Mouse (Mus musculus) bone marrow macrophage, adult 2 months (primary cell): ENCODE data around the gene Timd2. TPM values are rescaled to one million over a fixed set of nuclear protein-coding genes. Genes with fewer than 3 reads are reported as not detected.
"Not testable (repeated sequence)": the region's sequence is repeated elsewhere in the genome, so short reads cannot be mapped to it uniquely, and the experiment has no call there.

Experiments used
- H3K27ac ChIP-seq: 2 replicates; pipeline ENCODE4 v1.5.1; 2012; ENCODE audit warnings: low read depth, low read length; ENCODE audit not compliant: insufficient read depth
- H3K4me1 ChIP-seq: 2 replicates; pipeline ENCODE4 v1.6.1; 2012; ENCODE audit warnings: low read length; ENCODE audit not compliant: control insufficient read depth, insufficient read depth
- H3K4me3 ChIP-seq: 2 replicates; pipeline ENCODE4 v1.5.1; 2012; ENCODE audit warnings: mild to moderate bottlenecking, low read length, moderate library complexity; ENCODE audit not compliant: insufficient read depth
- CTCF ChIP-seq: IDR thresholded peaks from 2 replicates; pipeline ENCODE4 v1.5.1; 2012; ENCODE audit warnings: low read depth, mild to moderate bottlenecking, low read length, moderate library complexity
- POLR2A ChIP-seq: IDR thresholded peaks from 2 replicates; pipeline ENCODE4 v1.6.1; 2012; ENCODE audit warnings: mild to moderate bottlenecking, low read depth, low read length, borderline replicate concordance
- polyA plus RNA-seq: library from polyadenylated mRNA; stranded (reverse); fragments of >200 nt; gene quantifications from 2 replicates; pipeline ENCODE4 v1.2.4, GENCODE M21; 2012; ENCODE audit not compliant: missing spikeins, insufficient read depth, insufficient read length

Gene Timd2
- polyA plus RNA-seq, 1 experiment = not detected

GRCm38 (mm10) chr11:46665599-46666522 lies 41.0 kb downstream of the Timd2 start:
- no peaks in the 10 kb centered on the region for H3K4me1 ChIP-seq
- no peak overlapping the region for H3K4me3 ChIP-seq
- TF ChIP-seq POLR2A (no peak), CTCF (no peak)
- no peak overlapping the region for H3K27ac ChIP-seq

DNA sequence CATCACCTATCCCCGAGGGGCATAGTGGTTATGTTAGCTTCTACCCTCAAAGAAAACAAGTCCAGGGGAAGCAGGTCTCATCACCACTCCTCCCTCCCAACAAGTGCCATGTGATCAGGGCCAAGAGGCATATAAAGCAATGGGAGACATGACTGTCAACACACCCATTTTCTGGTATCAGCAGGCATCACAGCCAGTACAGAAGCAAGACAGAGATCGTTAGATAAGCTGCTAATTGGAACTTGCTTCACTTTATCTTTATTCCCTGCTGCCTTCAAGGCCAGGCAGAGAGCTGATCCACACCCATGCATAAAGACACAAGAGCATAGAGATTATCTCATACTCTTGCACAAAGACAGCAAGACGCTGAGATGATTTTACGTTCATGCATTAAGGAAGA lies 43.6 kb downstream of the Timd2 start:
- Histone ChIP-seq H3K4me1 (no peaks in the 10 kb centered on the region), H3K4me3 (no peak overlapping the region), H3K27ac (no peak overlapping the region)
- TF ChIP-seq POLR2A = no peak
- TF ChIP-seq CTCF = no peak

DNA sequence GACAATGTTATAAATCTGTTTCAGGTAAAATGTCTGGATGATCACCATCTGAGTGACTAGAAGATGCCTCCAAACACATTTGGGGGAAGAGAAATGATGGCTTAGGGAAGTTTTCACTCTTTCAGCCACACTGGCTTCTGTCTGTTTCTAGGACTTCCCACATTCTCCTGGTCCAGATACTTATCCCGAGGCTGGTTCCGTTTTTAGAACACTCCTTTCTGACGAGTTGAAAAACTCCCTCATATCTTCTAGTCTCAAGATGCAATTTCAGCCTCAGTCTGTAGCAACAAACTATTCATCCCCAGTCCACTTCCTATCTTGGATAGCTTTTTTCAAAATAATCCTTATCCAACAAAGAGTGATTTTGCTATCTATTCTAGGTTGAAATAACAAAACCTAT lies 54.4 kb downstream of the Timd2 start:
- Histone ChIP-seq H3K27ac (no peak overlapping the region), H3K4me1 (no peaks in the 10 kb centered on the region), H3K4me3 (no peak overlapping the region)
- TF ChIP-seq POLR2A (no peak), CTCF (no peak)

GRCm38 (mm10) chr11:46649655-46650054 lies 57.2 kb downstream of the Timd2 start:
- H3K4me3 ChIP-seq, H3K27ac ChIP-seq, H3K4me1 ChIP-seq: not testable (repeated sequence)

- Histone ChIP-seq H3K4me1 (no peaks in the 10 kb centered on the region), H3K27ac (no peak overlapping the region), H3K4me3 (no peak overlapping the region)
- TF ChIP-seq CTCF = no peak
These were observed 62.0 kb downstream of the Timd2 start for GRCm38 (mm10) chr11:46644824-46645223.

GRCm38 (mm10) chr11:46636568-46636967 lies 70.3 kb downstream of the Timd2 start:
- Histone ChIP-seq H3K4me1 (peaks cover 6% of the 10 kb centered on the region), H3K4me3 (no peak overlapping the region), H3K27ac (no peak overlapping the region)
- TF ChIP-seq CTCF (no peak), POLR2A (no peak)

DNA sequence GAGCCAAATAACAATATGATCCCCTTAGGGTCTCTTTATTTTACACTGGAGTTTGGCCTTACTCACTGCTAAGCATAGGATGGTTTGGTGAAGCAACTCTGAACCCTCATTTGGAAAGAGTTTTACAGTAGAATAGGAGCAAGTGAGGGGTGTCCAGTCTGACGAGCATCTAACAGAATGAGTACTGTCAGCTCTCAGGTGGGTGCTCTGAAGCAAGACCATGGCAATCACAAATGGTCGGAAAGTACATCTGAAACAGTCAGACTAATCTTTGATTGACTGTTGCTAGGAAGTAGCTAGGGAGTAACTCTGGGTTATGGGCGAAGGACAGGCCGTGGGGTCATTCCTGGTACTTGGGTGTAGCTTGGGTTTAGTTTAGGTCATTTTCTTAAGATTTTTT lies 71.3 kb downstream of the Timd2 start:
- H3K4me1 ChIP-seq = not testable (repeated sequence)

DNA sequence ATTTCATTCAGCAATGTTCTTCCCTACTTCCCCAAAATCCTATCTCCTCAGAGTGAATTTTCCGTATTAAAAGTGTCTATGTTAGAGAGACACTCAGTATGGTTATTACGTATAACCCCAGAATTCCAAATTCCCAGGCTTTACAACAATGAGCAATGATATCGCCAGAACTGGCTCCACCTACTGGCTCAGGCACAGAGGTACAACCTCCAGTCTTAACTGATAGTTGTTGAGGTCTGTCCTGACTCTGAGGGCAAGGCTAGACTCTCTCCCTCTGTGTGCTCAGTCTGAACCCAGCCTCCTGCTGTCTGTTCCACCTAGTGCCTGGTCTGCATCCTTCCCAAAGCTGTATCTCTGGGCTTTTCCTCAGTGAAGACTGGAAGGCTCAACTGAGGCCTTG lies 75.2 kb downstream of the Timd2 start:
- Histone ChIP-seq H3K27ac (no peak overlapping the region), H3K4me3 (no peak overlapping the region), H3K4me1 (peaks cover 2% of the 10 kb centered on the region; the same call in 1 of the 2 replicates)
- TF ChIP-seq CTCF = no peak
- TF ChIP-seq POLR2A = no peak

More for the DNA sequence above, 71.3 kb downstream of the Timd2 start:
- not testable (repeated sequence) for H3K27ac ChIP-seq, H3K4me3 ChIP-seq

DNA sequence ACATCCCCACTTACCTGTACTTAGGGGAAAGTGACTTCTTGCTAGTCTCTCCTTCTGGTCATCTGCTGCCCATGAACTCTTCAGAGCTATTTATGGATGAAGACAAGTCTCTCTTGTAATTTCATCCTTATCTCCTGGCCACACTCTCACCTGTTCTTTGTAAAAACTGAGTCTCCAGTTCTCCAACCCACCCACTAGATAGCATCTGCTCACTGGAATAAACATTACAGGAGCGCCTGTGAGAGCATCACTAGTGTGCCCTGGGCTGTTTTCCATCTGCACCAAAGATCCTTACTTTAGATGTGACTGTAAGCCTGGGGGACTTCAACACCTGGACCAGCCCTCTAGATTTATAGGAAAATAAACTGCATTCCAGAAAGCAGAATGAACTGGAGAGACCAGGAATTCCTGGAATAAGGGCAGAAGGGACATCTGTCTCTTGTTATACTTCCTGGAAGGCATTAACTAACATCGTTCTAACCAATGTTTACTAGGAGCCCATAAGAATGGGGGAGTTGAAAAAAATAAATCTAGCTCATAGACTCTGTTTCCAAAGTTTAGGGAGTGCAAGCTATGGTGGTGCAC lies 77.6 kb downstream of the Timd2 start, which contains the start of gene Dppa1:
TSS of gene Dppa1 (minus strand) at position 51 of the 585 bp plus-strand sequence.
- TF ChIP-seq CTCF (no peak), POLR2A (no peak)
- H3K4me3 ChIP-seq = no peak within 1 kb of the TSS
- no peak within 1 kb of the TSS for H3K27ac ChIP-seq
- H3K4me1 ChIP-seq = no peaks in the 10 kb centered on the region

DNA sequence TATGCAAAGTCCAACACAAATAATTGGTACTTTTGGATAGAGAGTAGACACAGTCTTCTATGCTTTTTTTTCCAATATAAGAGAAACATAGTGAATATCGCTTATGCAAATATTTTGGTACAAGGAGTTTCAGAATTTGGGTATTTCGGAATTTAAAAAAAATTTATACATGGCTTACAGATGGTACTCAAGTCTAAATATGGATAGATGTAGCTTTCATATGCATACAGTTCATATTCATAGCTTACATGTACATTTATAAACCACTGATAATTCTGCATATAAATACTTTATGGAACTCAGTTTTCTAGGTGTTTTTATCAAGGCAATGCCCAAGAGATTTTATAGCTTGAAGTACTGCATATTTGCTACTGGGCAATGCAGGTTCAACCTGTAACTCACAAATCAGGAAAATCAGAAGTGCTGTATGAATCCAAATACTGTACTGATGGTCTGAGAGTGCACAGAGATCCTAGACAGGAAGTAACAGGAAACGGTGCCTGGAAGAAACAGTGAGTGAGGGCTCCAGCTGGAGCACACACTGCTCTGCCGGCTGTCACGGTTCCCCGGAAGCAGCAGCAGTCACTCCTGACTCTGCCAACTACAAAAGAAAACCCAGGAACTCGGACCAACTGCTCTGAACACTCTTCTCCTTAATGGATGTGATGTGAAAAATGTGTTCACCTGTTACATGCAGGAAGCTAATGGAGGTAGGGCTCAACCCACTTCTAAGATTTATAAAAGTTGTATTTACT lies 86.3 kb downstream of the Timd2 start:
- TF ChIP-seq POLR2A (no peak), CTCF (no peak)

More for the DNA sequence above, 86.3 kb downstream of the Timd2 start:
- Histone ChIP-seq H3K4me1 (no peaks in the 10 kb centered on the region), H3K27ac (no peak overlapping the region), H3K4me3 (no peak overlapping the region)
